Mouse (Mus musculus) hindbrain, embryonic 14.5 days (tissue): ENCODE data around the gene Scn2a. TPM values are rescaled to one million over a fixed set of nuclear protein-coding genes. Genes with fewer than 3 reads are reported as not detected.

Experiments used
- ATAC-seq: fragments of 200-750 bp; cut with Nextera tagmentation; 2 replicates; pipeline ENCODE4 v1.8.0; 2017; ENCODE audit warnings: moderate number of reproducible peaks, mild to moderate bottlenecking, moderate TSS enrichment, moderate library complexity; ENCODE audit not compliant: low FRiP score
- DNase-seq: peaks from one replicate; pipeline ENCODE4 v3.0.0-alpha.2; 2015; ENCODE audit warnings: low spot score
- H3K27ac ChIP-seq: fragments of 300-500 bp; sonication (generic); 2 replicates; pipeline ENCODE4 v1.5.1; 2014; ENCODE audit warnings: mild to moderate bottlenecking, moderate library complexity
- H3K27me3 ChIP-seq: fragments of 300-500 bp; sonication (generic); 2 replicates; pipeline ENCODE4 v1.6.1; 2014; ENCODE audit warnings: mild to moderate bottlenecking, low read length, mixed read lengths; ENCODE audit not compliant: control insufficient read depth, insufficient read depth
- H3K36me3 ChIP-seq: fragments of 300-500 bp; sonication (generic); replicated peaks from 2 replicates; pipeline ENCODE4 v1.6.1; 2014; ENCODE audit not compliant: control insufficient read depth, insufficient read depth
- H3K4me1 ChIP-seq: fragments of 300-500 bp; sonication (generic); replicated peaks from 2 replicates; pipeline ENCODE4 v1.6.1; 2014; ENCODE audit warnings: antibody characterized with exemption, low read length, mixed read lengths; ENCODE audit not compliant: control insufficient read depth, insufficient read depth
- H3K4me2 ChIP-seq: fragments of 300-500 bp; sonication (generic); replicated peaks from 2 replicates; pipeline ENCODE4 v1.6.1; 2014; ENCODE audit warnings: mild to moderate bottlenecking, moderate library complexity
- H3K4me3 ChIP-seq: fragments of 300-500 bp; sonication (generic); replicated peaks from 2 replicates; pipeline ENCODE4 v1.5.1; 2014; ENCODE audit warnings: mild to moderate bottlenecking, low read length
- H3K9ac ChIP-seq: fragments of 300-500 bp; sonication (generic); 2 replicates; pipeline ENCODE4 v1.6.1; 2014
- H3K9me3 ChIP-seq: fragments of 300-500 bp; sonication (generic); 2 replicates; pipeline ENCODE4 v1.6.1; 2016; ENCODE audit warnings: low read length; ENCODE audit not compliant: control insufficient read depth
- WGBS: fragments of 180-500 bp; shearing (Covaris S2); extraction: QIAGEN DNeasy Blood & Tissue Kit; methylation state at CpG from one replicate; pipeline ENCODE4 v1.1.7; 2014; 5-methylcytosine and 5-hydroxymethylcytosine counted together
- polyA plus RNA-seq: library from polyadenylated mRNA; unstranded; fragments of >200 nt; fragmentation: Nextera tagmentation; extraction: Ambion mirVana; gene quantifications from 2 replicates; pipeline ENCODE4 v1.2.1, GENCODE M21; 2014

Scn2a gene
- polyA plus RNA-seq, 1 experiment from 2014 or later: 60.6 TPM

- 85% methylated on average over 6 of the region's 6 CpGs for WGBS
- ATAC-seq (no peak), DNase-seq (peak; percentile 36)
- Histone ChIP-seq H3K4me1 (no peaks in the 10 kb centered on the region), H3K4me2 (no peak overlapping the region), H3K4me3 (no peak overlapping the region), H3K9me3 (no peaks in the 10 kb centered on the region), H3K27ac (no peak overlapping the region), H3K9ac (no peak overlapping the region), H3K27me3 (no peaks in the 10 kb centered on the region), H3K36me3 (peaks cover 35% of the 10 kb centered on the region)
Measured at GRCm38 (mm10) chr2:65690456-65691184, 70.0 kb downstream of the Scn2a start.

- no peak overlapping the region for H3K27ac ChIP-seq
- no peaks in the 10 kb centered on the region for H3K27me3 ChIP-seq
- H3K36me3 ChIP-seq: peaks cover 13% of the 10 kb centered on the region; the same call in 1 of the 2 replicates
- DNase-seq: no peak
- ATAC-seq: no peak
- no peaks in the 10 kb centered on the region for H3K4me1 ChIP-seq
- H3K9ac ChIP-seq: no peak overlapping the region
- H3K4me3 ChIP-seq: no peak overlapping the region
- no peaks in the 10 kb centered on the region for H3K9me3 ChIP-seq
- no peak overlapping the region for H3K4me2 ChIP-seq
- WGBS: 76% methylated on average over 3 of the region's 3 CpGs
Measured at GRCm38 (mm10) chr2:65694485-65694884, 73.9 kb downstream of the Scn2a start.

GRCm38 (mm10) chr2:65695061-65695460 is 74.5 kb downstream of the Scn2a start:
- Histone ChIP-seq H3K9me3 (no peaks in the 10 kb centered on the region), H3K4me2 (no peak overlapping the region), H3K4me1 (no peaks in the 10 kb centered on the region), H3K36me3 (peaks cover 9% of the 10 kb centered on the region; the same call in 1 of the 2 replicates), H3K27me3 (no peaks in the 10 kb centered on the region), H3K4me3 (no peak overlapping the region), H3K9ac (no peak overlapping the region), H3K27ac (no peak overlapping the region)
- WGBS: 77% methylated on average over 7 of the region's 7 CpGs
- ATAC-seq (no peak), DNase-seq (no peak)

DNA sequence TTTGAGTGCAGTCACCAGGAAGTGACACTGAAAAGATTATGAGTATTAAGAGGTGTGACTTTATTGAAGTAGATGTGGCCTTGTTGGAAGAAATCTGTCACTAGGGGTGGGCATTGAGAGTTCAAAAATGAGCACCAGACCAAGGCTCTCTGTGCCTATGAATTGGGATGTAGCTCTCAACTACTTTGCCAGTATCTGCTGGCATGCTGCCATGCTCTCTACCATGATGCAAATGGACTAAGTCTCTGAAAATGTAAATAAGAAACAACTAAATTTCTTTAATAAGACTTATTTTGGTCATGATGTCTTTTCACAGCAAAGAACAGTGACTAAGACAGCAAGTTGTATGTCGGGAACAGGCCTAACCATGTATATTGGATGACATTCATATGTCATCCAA is 79.7 kb downstream of the Scn2a start:
- no peak overlapping the region for H3K27ac ChIP-seq
- H3K27me3 ChIP-seq: no peaks in the 10 kb centered on the region
- H3K9me3 ChIP-seq: no peaks in the 10 kb centered on the region
- H3K36me3 ChIP-seq: peaks cover 30% of the 10 kb centered on the region
- no peaks in the 10 kb centered on the region for H3K4me1 ChIP-seq
- WGBS: 93% methylated on average over 1 of the region's 1 CpGs
- ATAC-seq (no peak), DNase-seq (no peak)
- no peak overlapping the region for H3K4me2 ChIP-seq
- no peak overlapping the region for H3K9ac ChIP-seq
- no peak overlapping the region for H3K4me3 ChIP-seq

- no peak overlapping the region for H3K4me2 ChIP-seq
- H3K27me3 ChIP-seq: no peaks in the 10 kb centered on the region
- 75% methylated on average over 3 of the region's 3 CpGs for WGBS
- no peak overlapping the region for H3K9ac ChIP-seq
- ATAC-seq (no peak), DNase-seq (no peak)
- H3K4me1 ChIP-seq: no peaks in the 10 kb centered on the region
- peaks cover 38% of the 10 kb centered on the region for H3K36me3 ChIP-seq
- no peak overlapping the region for H3K4me3 ChIP-seq
- no peaks in the 10 kb centered on the region for H3K9me3 ChIP-seq
- H3K27ac ChIP-seq: 0 out of 2 replicates have a peak overlapping the region, but pooled peaks have one; percentile 2
Measured at GRCm38 (mm10) chr2:65701175-65701574, 80.6 kb downstream of the Scn2a start.

GRCm38 (mm10) chr2:65722219-65722800 is 101.7 kb downstream of the Scn2a start:
- no peaks in the 10 kb centered on the region for H3K27me3 ChIP-seq
- no peaks in the 10 kb centered on the region for H3K4me1 ChIP-seq
- no peak overlapping the region for H3K4me3 ChIP-seq
- no peak overlapping the region for H3K27ac ChIP-seq
- peaks cover 18% of the 10 kb centered on the region for H3K36me3 ChIP-seq
- H3K4me2 ChIP-seq: no peak overlapping the region
- DNase-seq (no peak), ATAC-seq (no peak)
- 87% methylated on average over 6 of the region's 6 CpGs for WGBS
- H3K9me3 ChIP-seq: no peaks in the 10 kb centered on the region
- no peak overlapping the region for H3K9ac ChIP-seq

- Histone ChIP-seq H3K36me3 (peaks cover 20% of the 10 kb centered on the region), H3K27me3 (no peaks in the 10 kb centered on the region), H3K9ac (no peak overlapping the region), H3K4me3 (no peak overlapping the region), H3K9me3 (no peaks in the 10 kb centered on the region), H3K4me2 (no peak overlapping the region), H3K27ac (no peak overlapping the region), H3K4me1 (no peaks in the 10 kb centered on the region)
- 77% methylated on average over 5 of the region's 5 CpGs for whole genome bisulfite sequencing
- DNase-seq (peak; percentile 4), ATAC-seq (no peak)
Measured at GRCm38 (mm10) chr2:65745400-65745799, 124.8 kb downstream of the Scn2a start.

DNA sequence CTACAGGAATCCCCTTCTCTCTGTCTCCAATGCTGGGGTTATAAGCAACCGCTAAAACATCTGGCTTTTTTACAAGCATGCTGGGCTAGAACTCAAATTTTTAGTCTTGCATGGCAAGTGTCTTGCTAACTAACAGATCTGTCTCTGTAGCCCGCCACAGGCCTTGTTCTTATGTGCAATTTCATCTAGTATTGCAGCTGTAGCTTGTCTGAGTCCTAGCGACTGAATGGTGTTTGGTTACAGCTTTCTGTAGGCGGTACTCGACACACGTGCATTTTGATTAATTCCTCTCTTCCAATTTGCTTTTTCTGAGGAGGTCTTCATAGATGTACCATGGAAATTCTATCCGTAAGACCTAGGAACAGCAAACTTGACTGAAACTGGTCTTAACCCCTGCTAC is 161.9 kb downstream of the Scn2a start:
- DNase-seq (no peak), ATAC-seq (no peak)
- no peak overlapping the region for H3K27ac ChIP-seq
- H3K36me3 ChIP-seq: no peaks in the 10 kb centered on the region
- no peaks in the 10 kb centered on the region for H3K9me3 ChIP-seq
- H3K4me2 ChIP-seq: no peak overlapping the region
- no peaks in the 10 kb centered on the region for H3K4me1 ChIP-seq
- no peak overlapping the region for H3K4me3 ChIP-seq
- no peak overlapping the region for H3K9ac ChIP-seq
- 76% methylated on average over 7 of the region's 7 CpGs for WGBS
- H3K27me3 ChIP-seq: no peaks in the 10 kb centered on the region

DNA sequence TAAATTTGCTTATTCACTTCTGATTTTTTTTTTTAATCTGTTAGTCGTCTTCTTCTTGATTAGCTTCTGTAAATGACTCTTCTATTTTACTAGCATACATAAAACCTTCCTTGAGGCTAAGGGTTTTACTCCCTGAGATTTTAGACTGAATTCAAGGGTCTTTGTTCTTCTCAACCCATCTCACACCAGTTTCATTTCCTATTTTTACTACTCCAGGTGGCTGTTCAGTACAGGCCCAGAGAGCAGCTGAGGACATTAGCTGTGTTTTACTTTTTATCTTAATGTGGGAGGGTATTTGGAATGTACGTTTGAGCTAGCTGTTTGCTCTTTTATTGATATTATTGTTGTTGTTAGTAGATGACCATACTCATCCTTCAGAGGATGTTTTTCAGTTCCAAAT is 162.8 kb downstream of the Scn2a start:
- Histone ChIP-seq H3K4me1 (no peaks in the 10 kb centered on the region), H3K4me2 (no peak overlapping the region), H3K9ac (no peak overlapping the region), H3K36me3 (no peaks in the 10 kb centered on the region), H3K27me3 (no peaks in the 10 kb centered on the region), H3K27ac (no peak overlapping the region), H3K9me3 (no peaks in the 10 kb centered on the region), H3K4me3 (no peak overlapping the region)
- 95% methylated on average over 2 of the region's 2 CpGs for WGBS
- ATAC-seq (no peak), DNase-seq (no peak)
